Mouse (Mus musculus): ENCODE measurements at regions not wholly inside any gene's neighbourhood (a gene's known extent, or its start where the extent isn't known, plus 50 kb on each side); places are given as distances from the start of the nearest gene placed in this dataset.
"Not testable (repeated sequence)": the region's sequence is repeated elsewhere in the genome, so short reads cannot be mapped to it uniquely, and the experiment has no call there.

GRCm38 (mm10) chr16:20871726-20872125 is 137.4 kb upstream of the Thpo start:
- H3K27ac ChIP-seq (ENCODE audit: low read length): no peak overlapping the region
- H3K4me2 ChIP-seq (ENCODE audit: low read depth, low read length): no peak overlapping the region
- WGBS: 41% methylated on average over 1 of the region's 1 CpGs
- no peak overlapping the region for H3K4me3 ChIP-seq (ENCODE audit: low read length)
- H3K27me3 ChIP-seq (replicated peaks; ENCODE audit: control insufficient read depth, insufficient read depth, low read length): no peaks in the 10 kb centered on the region
- no peak for ATAC-seq
- no peaks in the 10 kb centered on the region for H3K9me3 ChIP-seq (ENCODE audit: control insufficient read depth, low read length)
- H3K9ac ChIP-seq (ENCODE audit: low read depth, low read length): no peak overlapping the region
- no peaks in the 10 kb centered on the region for H3K36me3 ChIP-seq (ENCODE audit: control insufficient read depth, insufficient read depth, low read length)
- H3K4me1 ChIP-seq (ENCODE audit: control insufficient read depth, insufficient read depth, low read length): no peaks in the 10 kb centered on the region

- 86% methylated on average over 1 of the region's 1 CpGs for WGBS
- H3K27ac ChIP-seq (ENCODE audit: low read length): no peak overlapping the region
Measured at GRCm38 (mm10) chr16:20866771-20867170, 132.5 kb upstream of the Thpo start.

GRCm38 (mm10) chr16:20861256-20861655 is 126.9 kb upstream of the Thpo start:
- no peak for ATAC-seq
- H3K36me3 ChIP-seq (ENCODE audit: control insufficient read depth, insufficient read depth, low read length): no peaks in the 10 kb centered on the region
- H3K4me2 ChIP-seq (ENCODE audit: low read depth, low read length): no peak overlapping the region
- no peaks in the 10 kb centered on the region for H3K27me3 ChIP-seq (replicated peaks; ENCODE audit: control insufficient read depth, insufficient read depth, low read length)
- no peaks in the 10 kb centered on the region for H3K9me3 ChIP-seq (ENCODE audit: control insufficient read depth, low read length)
- no peak overlapping the region for H3K27ac ChIP-seq (ENCODE audit: low read length)
- WGBS: 96% methylated on average over 4 of the region's 4 CpGs
- H3K4me1 ChIP-seq (ENCODE audit: control insufficient read depth, insufficient read depth, low read length): no peaks in the 10 kb centered on the region
- H3K9ac ChIP-seq (ENCODE audit: low read depth, low read length): no peak overlapping the region
- H3K4me3 ChIP-seq (ENCODE audit: low read length): no peak overlapping the region

More at GRCm38 (mm10) chr16:20866771-20867170, 132.5 kb upstream of the Thpo start:
- H3K4me2 ChIP-seq (ENCODE audit: low read depth, low read length): no peak overlapping the region
- H3K4me3 ChIP-seq (ENCODE audit: low read length): no peak overlapping the region
- no peaks in the 10 kb centered on the region for H3K9me3 ChIP-seq (ENCODE audit: control insufficient read depth, low read length)
- no peak for ATAC-seq
- no peaks in the 10 kb centered on the region for H3K36me3 ChIP-seq (ENCODE audit: control insufficient read depth, insufficient read depth, low read length)
- H3K9ac ChIP-seq (ENCODE audit: low read depth, low read length): no peak overlapping the region
- H3K4me1 ChIP-seq (ENCODE audit: control insufficient read depth, insufficient read depth, low read length): no peaks in the 10 kb centered on the region
- no peaks in the 10 kb centered on the region for H3K27me3 ChIP-seq (replicated peaks; ENCODE audit: control insufficient read depth, insufficient read depth, low read length)

GRCm38 (mm10) chr16:20860606-20861005 is 126.3 kb upstream of the Thpo start:
- not testable (repeated sequence) for H3K9me3 ChIP-seq (ENCODE audit: control insufficient read depth, low read length); H3K4me1 ChIP-seq (ENCODE audit: control insufficient read depth, insufficient read depth, low read length); H3K9ac ChIP-seq (ENCODE audit: low read depth, low read length); H3K27ac ChIP-seq (ENCODE audit: low read length); H3K4me2 ChIP-seq (ENCODE audit: low read depth, low read length); H3K27me3 ChIP-seq (replicated peaks; ENCODE audit: control insufficient read depth, insufficient read depth, low read length); H3K36me3 ChIP-seq (ENCODE audit: control insufficient read depth, insufficient read depth, low read length); H3K4me3 ChIP-seq (ENCODE audit: low read length); ATAC-seq
- WGBS: 86% methylated on average over 3 of the region's 3 CpGs

GRCm38 (mm10) chr16:20854696-20855213 is 120.4 kb upstream of the Thpo start:
- H3K4me2 ChIP-seq (ENCODE audit: low read depth, low read length): no peak overlapping the region
- H3K4me1 ChIP-seq (ENCODE audit: control insufficient read depth, insufficient read depth, low read length): no peaks in the 10 kb centered on the region
- no peak for ATAC-seq
- no peaks in the 10 kb centered on the region for H3K27me3 ChIP-seq (replicated peaks; ENCODE audit: control insufficient read depth, insufficient read depth, low read length)
- WGBS: 70% methylated on average over 1 of the region's 1 CpGs
- H3K4me3 ChIP-seq (ENCODE audit: low read length): no peak overlapping the region
- no peaks in the 10 kb centered on the region for H3K9me3 ChIP-seq (ENCODE audit: control insufficient read depth, low read length)
- H3K27ac ChIP-seq (ENCODE audit: low read length): no peak overlapping the region
- no peak overlapping the region for H3K9ac ChIP-seq (ENCODE audit: low read depth, low read length)
- H3K36me3 ChIP-seq (ENCODE audit: control insufficient read depth, insufficient read depth, low read length): no peaks in the 10 kb centered on the region

- ATAC-seq: no peak
- H3K27me3 ChIP-seq (replicated peaks; ENCODE audit: control insufficient read depth, insufficient read depth, low read length): no peaks in the 10 kb centered on the region
- no peak overlapping the region for H3K27ac ChIP-seq (ENCODE audit: low read length)
- WGBS: 15% methylated on average over 2 of the region's 2 CpGs
- no peak overlapping the region for H3K4me2 ChIP-seq (ENCODE audit: low read depth, low read length)
- no peaks in the 10 kb centered on the region for H3K9me3 ChIP-seq (ENCODE audit: control insufficient read depth, low read length)
- H3K36me3 ChIP-seq (ENCODE audit: control insufficient read depth, insufficient read depth, low read length): no peaks in the 10 kb centered on the region
- no peaks in the 10 kb centered on the region for H3K4me1 ChIP-seq (ENCODE audit: control insufficient read depth, insufficient read depth, low read length)
- H3K4me3 ChIP-seq (ENCODE audit: low read length): no peak overlapping the region
- H3K9ac ChIP-seq (ENCODE audit: low read depth, low read length): no peak overlapping the region
Measured at GRCm38 (mm10) chr16:20838151-20838550, 103.8 kb upstream of the Thpo start.

- Histone ChIP-seq H3K27me3 (replicated peaks; ENCODE audit: control insufficient read depth, insufficient read depth, low read length) (no peaks in the 10 kb centered on the region), H3K4me1 (ENCODE audit: control insufficient read depth, insufficient read depth, low read length) (no peaks in the 10 kb centered on the region), H3K4me3 (ENCODE audit: low read length) (no peak overlapping the region), H3K9ac (ENCODE audit: low read depth, low read length) (no peak overlapping the region), H3K36me3 (ENCODE audit: control insufficient read depth, insufficient read depth, low read length) (no peaks in the 10 kb centered on the region), H3K4me2 (ENCODE audit: low read depth, low read length) (no peak overlapping the region), H3K27ac (ENCODE audit: low read length) (no peak overlapping the region), H3K9me3 (ENCODE audit: control insufficient read depth, low read length) (no peaks in the 10 kb centered on the region)
- WGBS: 35% methylated on average over 5 of the region's 5 CpGs
- no peak for ATAC-seq
Measured at GRCm38 (mm10) chr16:20836866-20837265, 102.6 kb upstream of the Thpo start.

- 81% methylated on average over 10 of the region's 10 CpGs for WGBS
- not testable (repeated sequence) for H3K9me3 ChIP-seq (ENCODE audit: control insufficient read depth, low read length); H3K4me3 ChIP-seq (ENCODE audit: low read length); H3K9ac ChIP-seq (ENCODE audit: low read depth, low read length); H3K4me2 ChIP-seq (ENCODE audit: low read depth, low read length); H3K4me1 ChIP-seq (ENCODE audit: control insufficient read depth, insufficient read depth, low read length); ATAC-seq; H3K36me3 ChIP-seq (ENCODE audit: control insufficient read depth, insufficient read depth, low read length); H3K27me3 ChIP-seq (replicated peaks; ENCODE audit: control insufficient read depth, insufficient read depth, low read length); H3K27ac ChIP-seq (ENCODE audit: low read length)
Measured at GRCm38 (mm10) chr16:20833838-20834237, 99.5 kb upstream of the Thpo start.

GRCm38 (mm10) chr16:20833301-20833700 is 99.0 kb upstream of the Thpo start:
- H3K27ac ChIP-seq (ENCODE audit: low read length): no peak overlapping the region
- no peak overlapping the region for H3K4me2 ChIP-seq (ENCODE audit: low read depth, low read length)

GRCm38 (mm10) chr16:20829732-20830435 is 95.6 kb upstream of the Thpo start:
- Histone ChIP-seq H3K36me3 (ENCODE audit: control insufficient read depth, insufficient read depth, low read length) (no peaks in the 10 kb centered on the region), H3K27me3 (replicated peaks; ENCODE audit: control insufficient read depth, insufficient read depth, low read length) (no peaks in the 10 kb centered on the region), H3K4me1 (ENCODE audit: control insufficient read depth, insufficient read depth, low read length) (no peaks in the 10 kb centered on the region), H3K4me2 (ENCODE audit: low read depth, low read length) (no peak overlapping the region), H3K9me3 (ENCODE audit: control insufficient read depth, low read length) (no peaks in the 10 kb centered on the region), H3K9ac (ENCODE audit: low read depth, low read length) (no peak overlapping the region), H3K4me3 (ENCODE audit: low read length) (no peak overlapping the region), H3K27ac (ENCODE audit: low read length) (no peak overlapping the region)
- 54% methylated on average over 6 of the region's 6 CpGs for WGBS
- ATAC-seq: no peak

More at GRCm38 (mm10) chr16:20833301-20833700, 99.0 kb upstream of the Thpo start:
- H3K4me3 ChIP-seq (ENCODE audit: low read length): no peak overlapping the region
- no peaks in the 10 kb centered on the region for H3K4me1 ChIP-seq (ENCODE audit: control insufficient read depth, insufficient read depth, low read length)
- H3K27me3 ChIP-seq (replicated peaks; ENCODE audit: control insufficient read depth, insufficient read depth, low read length): no peaks in the 10 kb centered on the region
- H3K9me3 ChIP-seq (ENCODE audit: control insufficient read depth, low read length): no peaks in the 10 kb centered on the region
- no peak overlapping the region for H3K9ac ChIP-seq (ENCODE audit: low read depth, low read length)
- no peak for ATAC-seq
- 78% methylated on average over 8 of the region's 8 CpGs for WGBS
- H3K36me3 ChIP-seq (ENCODE audit: control insufficient read depth, insufficient read depth, low read length): no peaks in the 10 kb centered on the region
